Mouse (Mus musculus): Measurements from ENCODE around the gene Ifna5.
"Not testable (repeated sequence)": the region's sequence is repeated elsewhere in the genome, so short reads cannot be mapped to it uniquely, and the experiment has no call there.

GRCm38 (mm10) chr4:88788402-88788801, 46.9 kb upstream of the Ifna5 start, which contains the start of gene Gm13277:
- not testable (repeated sequence) for TF ChIP-seq CTCF (IDR thresholded peaks at IDR 0.05; ENCODE audit: control insufficient read depth, insufficient read depth, insufficient read length); USF1 (IDR thresholded peaks at IDR 0.05; ENCODE audit: low read depth); CEBPB (IDR thresholded peaks at IDR 0.05; ENCODE audit: low read depth)
